Mouse (Mus musculus): ENCODE measurements at regions not wholly inside any gene's neighbourhood (a gene's known extent, or its start where the extent isn't known, plus 50 kb on each side); places are given as distances from the start of the nearest gene placed in this dataset.

DNA sequence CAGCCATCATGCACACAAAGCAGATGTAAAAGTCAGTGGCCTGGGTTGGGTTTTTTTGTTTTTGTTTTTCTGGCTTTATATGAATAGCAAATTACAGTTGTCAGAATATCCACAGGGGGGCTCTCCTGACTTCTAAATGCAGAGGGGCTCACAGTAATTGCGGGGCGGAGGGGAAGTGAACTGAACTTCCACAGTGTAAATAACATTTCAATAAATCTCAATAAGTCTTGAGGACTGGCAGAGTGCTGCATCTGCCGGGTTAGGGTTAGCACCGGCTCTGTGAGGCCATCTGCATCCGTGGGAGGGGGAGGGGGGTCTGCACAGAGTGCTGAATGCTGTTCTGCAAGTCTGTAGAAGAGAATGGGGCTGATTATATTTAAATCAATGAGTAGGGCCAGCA is 50.3 kb upstream of the Arl4c start:
- no peak for DNase-seq

DNA sequence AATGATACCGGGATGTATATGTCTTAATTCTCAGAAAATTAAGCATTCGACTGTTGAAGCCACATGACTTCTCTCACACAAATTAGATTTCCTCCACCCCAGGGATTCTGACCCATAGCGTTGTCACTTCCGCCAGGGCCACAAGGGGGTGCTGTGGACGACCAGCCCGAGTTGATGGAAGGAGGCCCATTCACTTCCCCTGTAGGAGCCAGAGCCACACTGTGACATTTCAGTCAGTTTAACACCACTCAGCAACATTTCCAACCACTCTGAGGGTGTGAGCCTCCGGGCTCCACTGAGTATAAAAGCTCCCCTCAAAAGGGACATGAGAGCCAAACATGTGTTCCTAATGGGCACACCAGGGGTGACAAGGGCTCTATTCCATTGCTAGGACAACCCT is 54.6 kb upstream of the Arl4c start:
- DNase-seq: peak; percentile 94

DNA sequence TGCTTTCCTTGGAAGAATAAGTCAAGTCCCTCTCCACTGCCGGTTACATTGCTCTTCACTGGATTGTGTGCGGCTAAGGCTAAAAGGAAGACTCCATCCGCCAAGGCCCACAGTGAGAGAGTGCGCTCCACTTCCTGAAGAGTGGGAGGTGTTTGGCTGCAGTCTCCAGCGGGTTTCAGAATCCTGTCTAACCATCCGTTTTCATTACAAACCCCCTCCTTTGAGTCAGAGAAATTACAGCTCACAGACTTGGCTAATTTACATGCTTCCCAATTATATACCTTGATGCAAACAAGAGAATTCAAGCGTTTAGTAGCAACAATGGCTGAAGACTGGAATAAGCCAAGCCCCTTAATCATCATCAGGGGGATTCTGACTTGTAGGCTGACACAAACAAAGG is 55.1 kb upstream of the Arl4c start:
- peak; percentile 92 for DNase-seq

DNA sequence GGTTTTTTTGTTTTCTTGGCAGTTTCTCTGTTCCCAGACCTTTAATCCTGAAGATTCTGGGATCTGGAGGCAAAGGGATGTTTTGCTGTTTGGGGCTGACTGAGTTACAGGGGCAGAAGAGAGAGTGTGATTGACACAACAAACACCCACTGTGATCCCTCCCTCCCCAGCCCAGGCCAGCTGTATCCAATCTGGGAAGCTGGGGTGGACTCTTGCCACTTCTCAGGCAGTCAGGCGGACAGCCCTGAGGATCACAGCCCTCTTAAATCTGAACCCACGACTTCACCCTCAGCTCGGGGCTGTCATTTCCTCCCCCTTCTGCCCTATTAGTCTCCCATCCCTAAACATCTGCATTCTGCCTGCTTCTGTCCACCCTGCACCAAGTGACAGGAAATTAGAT is 55.7 kb upstream of the Arl4c start:
- peak; percentile 95 for DNase-seq

DNA sequence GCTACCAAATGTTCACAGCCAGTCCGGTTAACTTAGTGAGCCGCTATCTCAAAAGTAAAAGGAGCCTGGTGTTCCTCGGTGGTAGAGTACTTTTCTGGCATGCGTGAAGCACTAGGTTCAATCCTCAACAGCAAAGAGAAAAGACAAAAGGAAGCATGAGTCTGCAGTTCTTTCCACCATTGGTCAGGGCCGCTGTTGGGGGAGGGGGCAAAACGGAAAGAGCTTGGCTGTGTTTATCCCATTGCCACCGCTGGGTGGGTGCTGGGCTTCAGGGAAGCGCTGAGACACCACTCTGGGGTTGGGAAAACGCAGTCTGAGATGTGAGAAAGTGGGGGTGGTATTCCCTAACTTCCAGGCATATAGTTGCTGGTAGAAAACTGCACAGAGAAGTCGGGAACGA is 58.6 kb upstream of the Arl4c start:
- no peak for DNase-seq

DNA sequence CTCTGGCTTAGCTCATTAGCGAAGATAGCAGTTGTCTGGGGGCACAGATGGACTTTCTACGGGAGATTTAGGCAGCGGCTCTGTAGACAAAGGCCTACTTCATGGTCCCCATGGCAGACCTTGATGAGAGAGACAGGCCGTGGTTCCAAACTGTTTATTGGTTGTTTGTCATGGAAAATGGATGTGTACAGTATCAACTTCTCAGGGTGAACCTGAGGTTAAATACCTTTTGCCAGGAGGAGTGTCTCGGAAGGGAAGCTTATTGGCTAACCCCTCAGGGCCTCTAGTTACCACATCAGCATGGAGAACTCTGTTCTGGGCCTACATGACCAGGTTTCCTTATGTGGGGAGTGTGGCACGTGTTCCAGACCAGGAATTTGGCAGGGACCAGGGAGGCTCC is 59.1 kb upstream of the Arl4c start:
- DNase-seq: no peak

DNA sequence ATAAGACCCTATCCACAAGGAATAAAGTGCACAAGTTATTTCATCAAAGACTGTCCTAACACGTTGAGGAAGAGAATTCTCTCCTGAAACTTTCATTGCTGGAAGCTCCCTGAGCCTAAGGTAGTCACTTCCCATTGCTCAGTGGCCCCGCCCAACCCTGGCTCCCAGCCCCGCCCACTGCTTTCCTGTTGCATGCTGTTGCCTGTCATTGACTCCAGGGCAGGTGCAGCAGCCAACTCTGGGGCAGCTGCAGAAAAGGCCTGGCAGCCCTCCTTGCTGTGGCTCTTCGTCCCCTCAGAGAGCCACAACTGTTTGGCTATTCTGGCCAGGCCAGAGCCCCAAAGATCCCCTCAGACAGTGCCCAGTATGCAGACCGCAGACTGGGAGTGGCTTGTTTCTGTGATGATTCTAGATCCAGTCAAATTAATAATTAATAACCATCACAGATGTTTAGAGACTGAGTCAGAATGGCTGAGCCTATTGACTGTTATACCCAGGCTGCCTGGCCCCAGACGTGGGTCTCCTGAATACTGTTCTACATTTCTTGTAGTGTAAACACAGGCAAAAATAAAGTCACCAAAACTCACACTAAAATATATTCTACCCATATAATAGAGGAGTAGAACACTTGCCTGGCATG is 61.8 kb upstream of the Arl4c start:
- DNase-seq: no peak

DNA sequence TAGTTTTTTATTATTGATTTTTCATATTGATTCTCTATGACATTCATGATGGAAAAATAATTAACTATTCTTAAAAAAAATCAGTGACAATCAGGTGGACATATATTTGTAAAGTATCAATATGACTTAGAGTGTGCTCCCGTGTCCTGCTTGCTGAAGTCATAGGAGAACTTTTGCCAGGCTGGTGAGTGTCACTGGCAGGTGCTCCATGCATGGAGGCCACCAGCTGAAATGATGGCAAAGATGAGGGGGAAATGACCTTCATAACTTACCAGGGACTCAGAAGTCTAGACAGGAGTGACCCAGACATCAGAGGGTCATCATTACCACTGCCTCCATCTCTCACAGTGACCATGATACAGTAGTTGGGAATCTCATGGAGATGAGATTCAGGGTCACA is 62.5 kb upstream of the Arl4c start:
- no peak for DNase-seq

DNA sequence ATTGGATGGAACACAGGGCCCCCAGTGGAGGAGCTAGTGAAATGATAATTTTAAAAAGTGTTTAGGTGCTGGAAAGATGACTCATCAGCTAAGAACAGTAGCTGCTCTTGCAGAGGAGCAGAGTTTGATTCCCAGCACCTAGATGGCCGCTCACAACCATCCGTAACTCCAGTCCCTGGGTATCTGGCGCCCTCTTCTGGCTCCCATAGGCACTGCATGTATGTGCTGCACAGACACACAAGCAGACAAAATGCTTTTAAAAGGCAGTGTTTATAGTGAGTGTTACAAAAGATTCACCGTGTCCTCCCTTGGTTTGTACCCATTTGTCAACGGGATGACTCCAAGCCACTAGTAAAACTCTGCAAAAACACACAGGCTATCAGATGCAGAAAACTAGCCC is 75.0 kb upstream of the Arl4c start:
- DNase-seq: no peak

DNA sequence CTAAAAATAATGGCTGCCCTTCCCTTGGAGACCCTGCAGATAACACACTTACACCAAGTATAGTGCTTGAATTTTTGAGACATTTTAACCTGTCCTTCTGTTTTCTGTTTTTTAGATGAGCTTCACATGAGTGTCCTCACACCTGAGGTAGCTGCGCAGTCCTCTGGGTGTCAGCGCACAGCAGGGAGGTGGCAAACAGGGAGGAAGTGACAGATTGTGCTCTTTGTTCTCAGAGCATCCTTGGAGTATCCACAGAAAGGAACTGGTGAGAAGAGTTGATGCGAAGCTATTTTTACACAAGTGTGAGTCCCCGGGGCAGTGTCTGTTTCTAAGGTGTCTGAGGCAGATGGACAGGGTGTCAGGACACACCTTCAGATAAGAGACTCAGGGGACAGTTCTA is 78.2 kb upstream of the Arl4c start:
- DNase-seq: no peak

DNA sequence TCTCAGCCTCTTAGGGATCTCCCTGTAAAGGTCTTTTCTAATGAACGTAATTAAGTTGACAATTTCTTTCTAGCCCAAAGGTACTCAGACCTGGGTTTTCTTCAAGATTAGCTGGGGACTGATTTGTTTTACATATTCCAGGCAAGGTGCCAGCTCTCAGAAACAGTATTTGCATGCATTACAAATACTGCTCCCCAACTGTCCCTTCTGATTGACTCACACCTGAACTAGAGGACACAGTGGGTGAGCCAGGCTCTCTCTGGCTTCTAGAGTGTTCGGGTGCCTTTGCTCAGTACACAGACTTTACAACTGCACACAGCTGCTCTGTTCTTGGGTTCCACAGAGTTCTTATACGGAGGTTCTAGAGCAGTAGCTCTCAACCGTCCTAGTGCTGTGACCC is 81.1 kb upstream of the Arl4c start:
- DNase-seq: no peak

DNA sequence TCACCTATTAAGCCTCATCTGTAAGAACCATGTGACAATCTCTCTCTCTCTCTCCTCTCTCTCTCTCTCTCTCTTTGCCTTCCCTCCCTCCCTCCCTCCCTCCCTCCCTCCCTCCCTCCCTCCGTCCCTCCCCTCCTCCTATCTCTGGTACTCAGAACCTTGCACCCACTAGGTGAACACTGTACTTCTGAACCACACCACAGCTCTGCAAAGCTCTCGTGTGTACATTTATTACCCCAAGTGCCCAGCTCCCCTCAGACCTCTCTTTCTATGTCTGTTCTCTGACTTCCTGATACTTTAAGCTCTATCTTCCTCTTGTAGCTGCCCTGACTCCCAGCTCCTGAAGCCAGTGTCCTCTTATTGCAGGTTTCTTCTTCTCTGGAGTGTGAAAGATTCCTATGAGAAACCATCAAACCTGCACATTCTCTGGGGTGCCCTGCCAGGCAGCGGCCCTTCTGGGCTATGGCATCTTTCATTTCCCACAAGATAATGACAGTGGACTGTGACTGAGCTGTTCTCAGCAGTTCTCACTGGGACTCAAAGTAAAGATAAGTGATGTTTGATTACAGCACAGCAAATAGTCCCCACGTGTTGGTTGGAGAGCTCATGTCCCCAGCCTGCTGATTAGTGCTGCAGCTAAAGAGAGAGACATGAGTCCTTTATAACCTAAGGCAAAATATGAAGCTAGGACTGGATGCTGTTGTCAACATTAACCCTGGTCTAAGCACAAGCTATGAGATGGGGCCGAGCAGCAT is 83.0 kb upstream of the Arl4c start:
- DNase-seq: no peak

DNA sequence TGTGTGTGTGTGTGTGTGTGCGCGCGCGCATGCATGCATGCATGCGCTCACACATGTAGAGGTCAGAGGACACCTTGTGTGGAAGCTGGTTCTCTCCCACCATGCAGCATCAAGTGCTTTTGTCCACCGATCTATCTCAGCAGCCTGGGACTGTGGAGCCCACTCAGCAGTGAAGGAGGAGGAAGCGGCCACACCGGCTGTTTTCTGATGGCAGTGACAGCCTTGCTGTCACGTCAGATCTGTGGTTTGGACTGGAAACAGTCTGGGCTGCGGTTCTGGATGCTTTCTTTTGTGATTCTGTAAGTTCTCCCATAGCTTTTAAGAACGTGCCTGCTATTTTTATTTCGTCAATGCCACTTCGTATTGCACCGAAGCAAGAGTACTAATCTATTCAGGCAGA is 84.0 kb upstream of the Arl4c start:
- no peak for DNase-seq

DNA sequence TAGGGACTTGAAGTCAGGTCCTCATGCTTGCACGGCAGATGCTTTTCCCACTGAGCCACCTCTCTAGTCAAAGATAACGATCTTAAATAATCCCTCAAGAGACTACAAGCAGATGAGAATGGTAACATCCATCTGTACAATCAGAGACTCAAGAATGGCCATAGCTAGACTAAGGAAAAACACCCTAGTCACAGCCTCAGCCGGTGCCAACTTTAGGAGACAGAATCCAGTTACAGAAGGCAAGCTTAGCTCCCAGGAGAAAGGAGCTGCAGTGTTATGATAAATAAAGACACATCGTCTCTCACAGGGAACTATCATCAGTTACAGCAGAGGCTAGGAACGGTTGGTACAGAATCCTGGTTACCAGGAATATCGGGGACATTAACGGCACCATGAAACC is 88.7 kb upstream of the Arl4c start:
- DNase-seq: no peak

DNA sequence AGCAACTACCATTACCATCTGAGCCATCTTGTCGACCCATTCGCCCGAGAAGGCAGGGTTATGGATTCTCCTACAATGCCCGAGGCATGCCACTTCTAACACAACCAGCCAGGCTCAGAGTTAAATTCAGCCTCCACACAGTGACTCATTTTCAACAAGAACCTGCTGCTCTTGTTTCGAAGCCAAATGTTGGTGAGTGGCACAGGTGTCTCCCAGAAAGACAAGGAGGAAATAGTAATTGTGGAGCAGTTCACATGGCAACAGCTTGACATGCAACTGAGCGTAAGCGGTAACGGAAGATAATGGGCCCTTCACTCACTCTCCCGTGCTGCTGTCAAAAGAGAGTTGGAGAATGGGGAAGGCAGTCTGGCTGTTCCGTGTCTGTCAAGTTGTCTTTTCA is 92.9 kb upstream of the Arl4c start:
- no peak for DNase-seq

DNA sequence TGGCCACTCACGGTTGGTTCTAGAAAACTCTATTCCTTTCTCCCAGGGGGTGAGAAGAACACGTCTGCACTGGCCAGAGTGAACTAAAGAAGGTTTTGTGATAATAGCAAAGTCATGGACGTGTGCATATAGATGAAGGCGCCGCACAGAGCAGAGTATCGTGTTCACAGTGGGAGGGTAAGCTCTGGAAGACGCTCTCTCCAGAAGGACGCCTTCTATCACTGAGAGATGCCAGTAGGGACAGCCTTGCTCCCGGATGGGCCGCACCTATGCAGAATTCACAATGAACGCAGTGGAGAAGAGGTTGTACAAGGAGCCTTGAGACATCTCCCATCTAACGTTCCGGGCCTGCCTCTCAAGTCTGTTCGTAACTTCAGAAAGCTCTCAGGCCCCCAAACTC is 96.5 kb upstream of the Arl4c start:
- DNase-seq: peak; percentile 76

DNA sequence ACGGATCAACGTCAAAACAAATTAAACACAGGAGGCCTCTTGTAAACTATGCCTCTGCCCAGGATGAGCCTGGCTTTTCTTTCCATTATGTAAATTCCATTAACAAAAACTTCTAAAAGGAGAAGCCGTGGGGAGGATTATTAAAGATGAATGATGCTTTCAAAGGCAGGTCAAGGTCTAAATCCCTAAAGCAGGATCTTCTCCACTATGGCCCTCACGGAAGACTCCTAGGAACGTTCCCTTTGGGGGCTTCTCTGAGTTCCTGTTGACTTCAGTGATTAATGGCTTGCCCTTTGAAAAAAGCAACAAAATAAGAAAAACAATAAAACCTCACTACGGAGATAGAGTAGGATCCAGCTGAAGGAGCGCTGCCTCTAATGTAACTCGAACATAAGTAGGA is 96.9 kb upstream of the Arl4c start:
- peak; percentile 11 for DNase-seq

DNA sequence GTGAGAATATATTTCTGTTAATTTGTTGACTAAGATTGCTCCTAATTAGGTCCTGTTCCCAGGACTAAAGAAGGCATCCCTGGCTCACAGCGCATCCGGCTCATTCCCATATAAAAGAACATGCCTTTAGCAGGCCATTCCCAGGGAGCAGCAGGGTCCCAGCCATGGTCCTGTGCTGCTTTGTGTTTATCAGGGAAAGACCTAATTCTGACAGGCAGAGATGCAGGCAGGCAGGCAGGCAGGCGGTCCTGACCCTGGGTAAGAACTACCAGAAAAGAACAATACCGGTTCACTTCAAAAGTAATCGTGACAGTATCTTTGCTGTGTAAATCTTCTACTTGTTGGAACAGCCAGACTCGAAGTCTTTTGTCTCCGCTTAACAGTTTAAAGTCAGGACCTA is 97.3 kb upstream of the Arl4c start:
- peak; percentile 25 for DNase-seq

DNA sequence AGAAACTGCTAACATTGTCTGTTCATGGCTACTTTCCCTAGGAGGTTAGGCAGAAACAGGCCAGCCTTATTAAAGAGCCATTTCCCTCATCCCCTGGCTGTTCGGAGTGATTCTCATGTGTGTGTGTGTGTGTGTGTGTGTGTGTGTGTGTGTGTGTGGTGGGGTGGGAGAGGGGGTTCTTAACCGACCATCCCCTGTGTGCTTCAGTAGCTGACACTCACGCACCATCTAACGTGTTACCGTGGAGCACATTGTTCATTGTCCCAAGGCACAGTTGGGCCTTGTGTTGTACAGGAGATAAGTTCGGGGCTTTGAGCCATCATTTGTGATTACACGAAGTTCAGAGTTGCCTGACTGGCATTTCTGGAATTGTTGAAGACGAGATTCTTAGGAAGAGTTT is 97.8 kb upstream of the Arl4c start:
- DNase-seq: peak; percentile 42

DNA sequence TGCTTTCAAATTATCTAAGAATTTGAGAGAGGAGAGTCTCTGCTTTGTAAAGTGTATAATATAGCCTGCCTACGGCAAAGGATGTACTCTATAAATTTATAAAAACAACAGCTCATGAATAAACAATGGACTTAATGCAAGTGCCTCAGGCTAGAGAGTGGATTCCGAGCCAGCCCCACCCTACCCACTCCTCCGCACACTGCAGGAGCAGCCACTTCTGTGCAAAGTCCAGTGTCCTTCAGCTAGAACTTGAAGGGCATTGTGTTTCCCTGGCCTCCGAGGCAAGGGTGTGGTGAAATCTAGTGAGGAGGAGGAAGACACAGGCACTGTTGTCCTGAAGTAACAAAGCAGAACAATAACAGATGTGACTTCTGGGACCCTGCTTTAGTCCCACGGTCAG is 98.4 kb upstream of the Arl4c start:
- peak; percentile 29 for DNase-seq

DNA sequence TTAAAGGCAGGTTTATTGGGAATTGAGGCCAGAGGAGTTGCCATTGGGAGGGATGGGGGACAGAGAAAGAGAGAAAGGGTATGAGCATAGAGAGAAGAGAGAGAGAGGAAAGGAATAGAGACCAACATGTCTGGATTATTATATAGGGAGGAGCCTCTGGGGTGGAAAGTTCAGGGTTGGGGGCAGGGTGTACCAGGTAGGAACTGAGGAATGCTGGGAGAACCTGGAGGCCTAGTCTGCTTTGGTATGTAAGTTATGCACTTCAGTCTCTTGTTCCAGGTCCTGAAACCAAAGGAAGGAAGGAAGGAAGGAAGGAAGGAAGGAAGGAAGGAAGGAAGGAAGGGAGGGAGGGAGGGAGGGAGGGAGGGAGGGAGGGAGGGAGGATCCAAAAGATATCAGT is 99.1 kb upstream of the Arl4c start:
- peak; percentile 9 for DNase-seq

DNA sequence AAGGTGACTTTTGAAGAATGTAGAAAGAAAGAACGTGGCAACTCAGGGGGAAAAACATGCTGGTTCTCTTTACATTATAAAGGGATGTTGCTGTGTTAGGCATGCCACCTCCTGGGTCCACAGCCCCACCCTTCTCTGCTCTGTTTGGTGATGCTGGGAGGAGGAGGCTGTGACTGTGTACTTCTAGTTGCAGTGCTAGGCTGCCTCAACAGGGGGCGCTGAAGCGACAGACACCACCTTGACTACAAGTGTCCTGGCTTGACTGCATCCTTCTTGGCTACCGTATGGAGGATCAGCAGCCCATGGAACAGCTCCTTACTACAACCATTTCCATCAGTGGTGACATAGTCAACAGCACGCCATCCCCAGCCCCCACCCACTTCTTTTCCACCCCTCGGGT is 104.9 kb upstream of the Arl4c start:
- DNase-seq: peak; percentile 81

DNA sequence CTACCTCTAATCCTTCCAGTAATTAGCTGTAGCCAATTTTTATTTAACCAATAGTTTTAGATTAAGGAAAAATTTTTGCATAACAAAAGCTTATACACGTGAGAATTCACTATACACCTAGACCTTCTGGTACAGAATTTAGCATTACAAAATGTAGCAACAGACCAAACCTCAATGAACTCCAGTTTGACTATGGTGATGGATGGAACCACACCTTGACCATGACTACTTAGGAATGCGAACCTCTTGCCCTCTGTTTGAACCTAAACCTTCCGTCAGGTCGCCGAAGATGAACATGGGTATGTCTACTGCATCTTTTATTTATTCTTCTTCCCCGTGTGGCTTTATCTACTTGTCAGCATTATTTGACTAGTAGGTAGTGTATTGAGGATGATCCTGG is 105.9 kb upstream of the Arl4c start:
- peak; percentile 28 for DNase-seq

DNA sequence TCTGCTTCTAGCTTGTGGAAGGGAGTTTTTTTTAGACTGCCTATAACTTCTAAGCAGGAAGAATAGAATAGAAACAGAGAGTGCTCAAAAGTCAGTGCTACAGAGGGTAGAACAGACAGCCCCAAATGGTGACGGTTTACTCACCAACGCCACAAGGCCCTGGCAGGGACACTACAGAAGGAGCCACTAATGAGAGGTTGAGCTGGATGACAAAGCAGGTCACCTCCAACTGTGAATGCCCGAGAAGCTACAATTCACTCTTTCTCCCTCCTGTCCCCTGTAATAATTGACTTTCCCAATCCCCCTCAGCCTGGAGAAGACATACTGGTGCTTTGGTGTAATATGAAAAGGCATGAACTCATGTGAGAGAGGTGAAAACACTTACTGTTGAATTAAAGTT is 106.5 kb upstream of the Arl4c start:
- DNase-seq: peak; percentile 23

DNA sequence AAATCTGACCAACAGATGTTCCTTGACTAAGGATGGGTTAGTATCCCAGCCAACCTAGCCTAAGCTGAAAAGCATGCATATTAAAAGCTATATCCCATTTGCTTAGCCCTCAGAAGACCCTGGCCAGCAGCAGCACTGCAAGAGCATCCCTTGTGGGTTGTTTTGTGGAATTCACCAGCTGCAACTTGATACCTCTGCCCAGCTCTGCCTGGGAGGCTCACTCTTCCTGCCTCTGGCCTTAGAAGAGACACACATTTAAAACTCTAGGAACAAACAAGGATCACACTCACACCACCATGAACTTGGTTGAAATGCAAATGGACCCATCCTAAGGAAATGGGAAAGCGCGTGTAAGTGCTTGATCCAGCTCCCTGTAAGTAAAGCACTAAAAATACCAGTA is 107.7 kb upstream of the Arl4c start:
- DNase-seq: peak; percentile 59

Measured in heart, adult 11 months (tissue).